Mouse (Mus musculus): ENCODE measurements around the gene Pla2g2c.

GRCm38 (mm10) chr4:138723493-138724281 is 905 bp upstream of the Pla2g2c start:
- TF ChIP-seq POLR2A (IDR thresholded peaks at IDR 0.05; ENCODE audit: insufficient read length, low read depth) (no peak), TCF12 (IDR thresholded peaks at IDR 0.05; ENCODE audit: insufficient read depth, poor library complexity, severe bottlenecking) (no peak), SRF (IDR thresholded peaks at IDR 0.05; ENCODE audit: control insufficient read depth, insufficient read length, low read depth) (no peak), CEBPB (IDR thresholded peaks at IDR 0.05; ENCODE audit: insufficient read depth, poor library complexity, severe bottlenecking) (no peak), MYOD1 (IDR thresholded peaks at IDR 0.05; ENCODE audit: control insufficient read depth in 1 of 3, insufficient read length in 2 of 3, low read depth in 2 of 3) (no peak), MAX (IDR thresholded peaks at IDR 0.05; ENCODE audit: low read depth) (no peak)
